Comparison of ENCODE assay signal across 22 mouse cellular contexts in genomic region chr12:73694690-73695089, GRCm38 (mm10).
A peak's percentile ranks its signal among the peaks of the same experiment; 100 is the strongest.
DNase-seq lines count a peak whose midpoint lies in the region; ATAC-seq and TF ChIP-seq lines count a peak whose summit lies in the region.
"Had no signal": no experiment of that assay in that cellular context is flagged by ENCODE, and none has a peak within 500 bp of the region (broad histone marks: within the 10 kb centered on the region; RNA-seq: fewer than 3 reads in every experiment).

No protein-coding gene starts in this region.

- no peaks in the 10 kb centered on the region for H3K9me3 ChIP-seq in lung, embryonic 14.5 days (ENCODE audit: low read depth, low read length)
- H3K9me3 ChIP-seq in stomach, embryonic 16.5 days (replicated peaks; ENCODE audit: control insufficient read depth, low read length): no peaks in the 10 kb centered on the region
- H3K9me3 ChIP-seq: embryonic facial prominence, embryonic 13.5 days; forebrain, embryonic 12.5 days; heart, embryonic 13.5 days; hindbrain, embryonic 12.5 days had no signal

- no peak overlapping the region for H3K4me2 ChIP-seq in lung, embryonic 14.5 days
- H3K4me2 ChIP-seq in stomach, embryonic 16.5 days (ENCODE audit: low read depth, low read length): no peak overlapping the region
- H3K4me2 ChIP-seq: embryonic facial prominence, embryonic 13.5 days; forebrain, embryonic 12.5 days; heart, embryonic 13.5 days; hindbrain, embryonic 12.5 days had no signal

- H3K27me3 ChIP-seq in lung, embryonic 14.5 days (ENCODE audit: insufficient read depth, low read length): no peaks in the 10 kb centered on the region
- no peaks in the 10 kb centered on the region for H3K27me3 ChIP-seq in stomach, embryonic 16.5 days (ENCODE audit: control insufficient read depth, insufficient read depth, low read length)
- H3K27me3 ChIP-seq: CH12.LX; embryonic facial prominence, embryonic 13.5 days; forebrain, embryonic 12.5 days; heart, embryonic 13.5 days; hindbrain, embryonic 12.5 days had no signal

- DNase-seq in lung, embryonic 14.5 days: peak; percentile 14
- DNase-seq in lung, adult 18-20 months: no peak
- peak; percentile 42 for DNase-seq in urinary bladder, postnatal 14 days (ENCODE audit: low spot score)
- DNase-seq in urinary bladder, adult 2 months (ENCODE audit: low spot score): no peak
- DNase-seq in cerebellum, adult 11 months: no peak
- DNase-seq: adrenal gland, adult 8-10 months; adrenal gland, postnatal 36 days; cerebellum, adult 11-12 months; cerebellum, adult 9-10 months; cerebellum, postnatal 25 days; gastrocnemius, adult 2 months; gastrocnemius, postnatal 25 days; heart, postnatal 4 days had no signal

- 0 out of 2 replicates have a peak, but pooled peaks cover 3% of the 10 kb centered on the region for H3K4me1 ChIP-seq in lung, embryonic 14.5 days (ENCODE audit: insufficient read depth)
- no peaks in the 10 kb centered on the region for H3K4me1 ChIP-seq in stomach, embryonic 16.5 days (ENCODE audit: control insufficient read depth, insufficient read depth, low read length)

- peak; percentile 47; the same call in 1 of the 2 replicates for ATAC-seq in lung, embryonic 14.5 days (ENCODE audit: insufficient read depth)
- peak; percentile 66; the same call in 1 of the 2 replicates for ATAC-seq in stomach, embryonic 16.5 days (ENCODE audit: insufficient read depth, low FRiP score)
- ATAC-seq: forebrain, postnatal 0 days; hindbrain, embryonic 16.5 days had no signal

- H3K36me3 ChIP-seq in lung, embryonic 14.5 days (ENCODE audit: insufficient read depth): no peaks in the 10 kb centered on the region
- no peaks in the 10 kb centered on the region for H3K36me3 ChIP-seq in stomach, embryonic 16.5 days (ENCODE audit: control insufficient read depth, insufficient read depth, low read length)
- H3K36me3 ChIP-seq: embryonic facial prominence, embryonic 13.5 days; forebrain, embryonic 12.5 days; G1E; heart, embryonic 13.5 days; hindbrain, embryonic 12.5 days had no signal

- no peak overlapping the region for H3K9ac ChIP-seq in lung, embryonic 14.5 days
- no peak overlapping the region for H3K9ac ChIP-seq in stomach, embryonic 16.5 days (ENCODE audit: low read length)
- H3K9ac ChIP-seq: embryonic facial prominence, embryonic 13.5 days; forebrain, embryonic 12.5 days; forebrain, postnatal 0 days; heart, embryonic 13.5 days; hindbrain, embryonic 12.5 days had no signal

- no peak overlapping the region for H3K4me3 ChIP-seq in lung, embryonic 14.5 days (ENCODE audit: low read depth, low read length)
- H3K4me3 ChIP-seq in stomach, embryonic 16.5 days (replicated peaks; ENCODE audit: low read length): no peak overlapping the region
- H3K4me3 ChIP-seq: embryonic facial prominence, embryonic 13.5 days; forebrain, embryonic 12.5 days; gastrocnemius, adult 2 months; heart, embryonic 13.5 days; hindbrain, embryonic 12.5 days had no signal

- no peak for TF ChIP-seq CTCF in lung, embryonic 14.5 days (IDR thresholded peaks at IDR 0.05; ENCODE audit: low read depth)

- no peak overlapping the region for H3K27ac ChIP-seq in lung, embryonic 14.5 days (ENCODE audit: low read depth)
- no peak overlapping the region for H3K27ac ChIP-seq in stomach, embryonic 16.5 days (ENCODE audit: low read length)
- H3K27ac ChIP-seq: embryonic facial prominence, embryonic 13.5 days; forebrain, embryonic 12.5 days; gastrocnemius, adult 2 months; heart, embryonic 13.5 days; hindbrain, embryonic 12.5 days had no signal

- 42% methylated on average over 13 of the region's 13 CpGs for WGBS in lung, embryonic 14.5 days
- 44% methylated on average over 13 of the region's 13 CpGs for WGBS in stomach, embryonic 16.5 days

Comparison
In these comparisons a context has a peak if more than half of its experiments do, and no peak if none do; other contexts are left out.
1. DNase-seq: peak in lung, embryonic 14.5 days (single experiment) and urinary bladder, postnatal 14 days (single experiment); none in lung, adult 18-20 months (0 of 2), urinary bladder, adult 2 months (single experiment) and cerebellum, adult 11 months (single experiment).